Mouse (Mus musculus): ENCODE measurements around the gene Ano8.
"Not testable (repeated sequence)": the region's sequence is repeated elsewhere in the genome, so short reads cannot be mapped to it uniquely, and the experiment has no call there.

Gene Ano8

DNA sequence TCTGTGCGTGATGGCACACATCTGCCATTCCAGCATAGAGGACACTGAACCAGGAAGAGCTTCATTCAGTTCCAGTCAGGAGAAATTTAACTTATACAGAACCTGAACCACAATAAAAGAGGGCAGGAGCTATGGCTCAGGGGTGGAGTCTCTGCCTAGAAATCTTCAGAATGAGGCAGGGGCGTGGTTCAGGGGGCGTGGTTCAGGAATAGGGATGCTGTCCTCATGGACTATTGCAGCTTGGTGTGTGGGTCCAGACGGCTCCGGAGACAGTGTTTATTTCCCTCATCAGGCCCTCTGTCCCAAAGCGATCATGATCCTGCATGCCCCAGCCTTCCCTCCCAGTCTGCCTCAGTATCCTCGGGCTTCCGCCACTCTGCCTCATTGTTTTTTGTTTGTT lies 31.1 kb downstream of the Ano8 start:
- DNase-seq (ENCODE audit: low read depth, low spot score), result no peak
- Histone ChIP-seq H3K27me3 (ENCODE audit: control insufficient read depth, insufficient read depth, low read length, poor library complexity, severe bottlenecking) (no peaks in the 10 kb centered on the region), H3K36me3 (ENCODE audit: control insufficient read depth, insufficient read depth, low read length, poor library complexity, severe bottlenecking) (no peaks in the 10 kb centered on the region; the same call in 1 of the 2 replicates)

DNA sequence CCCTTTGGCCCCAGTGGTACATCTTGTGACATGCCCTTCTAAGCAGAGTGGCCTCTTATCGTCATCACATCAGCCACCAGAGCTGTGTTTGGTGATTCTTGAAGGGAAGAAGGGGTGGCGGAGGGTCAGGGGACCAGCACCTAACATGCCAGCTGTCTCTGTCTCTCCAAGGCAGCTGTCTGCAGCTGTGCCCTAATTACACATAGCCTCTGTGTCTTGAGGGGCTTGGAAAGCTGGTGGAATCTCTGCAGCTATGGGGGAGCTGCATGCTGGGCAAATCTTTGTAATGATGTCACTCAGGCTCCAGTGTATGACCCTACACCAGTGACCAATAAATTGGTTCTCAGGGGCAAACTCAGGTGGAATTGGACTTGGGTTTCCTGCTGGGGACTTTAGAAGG lies 33.1 kb downstream of the Ano8 start:
- DNase-seq (ENCODE audit: low read depth, low spot score), result no peak
- Histone ChIP-seq H3K27me3 (ENCODE audit: control insufficient read depth, insufficient read depth, low read length, poor library complexity, severe bottlenecking) (no peaks in the 10 kb centered on the region), H3K36me3 (ENCODE audit: control insufficient read depth, insufficient read depth, low read length, poor library complexity, severe bottlenecking) (no peaks in the 10 kb centered on the region)

DNA sequence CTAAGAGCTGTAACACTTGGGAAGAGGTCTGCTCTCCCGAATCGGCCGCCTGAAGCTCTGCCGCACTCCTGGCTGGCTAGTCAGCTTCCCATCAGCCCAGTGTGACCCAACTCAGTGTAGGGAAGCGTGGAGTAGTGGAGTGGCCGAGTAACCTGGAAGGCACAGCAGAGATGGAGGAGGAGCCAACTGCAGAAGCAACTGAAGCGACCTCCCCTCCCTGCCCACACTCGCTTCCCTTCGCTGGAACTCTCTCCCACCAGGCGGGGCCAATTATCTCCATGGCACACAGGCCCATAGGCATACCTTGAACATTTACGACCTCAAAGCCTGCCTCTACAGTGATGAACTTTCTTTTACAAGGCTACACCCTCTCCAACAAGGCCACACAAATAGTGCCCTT lies 34.0 kb downstream of the Ano8 start:
- no peak for DNase-seq (ENCODE audit: low read depth, low spot score)
- no peaks in the 10 kb centered on the region for H3K27me3 ChIP-seq (ENCODE audit: control insufficient read depth, insufficient read depth, low read length, poor library complexity, severe bottlenecking)
- H3K36me3 ChIP-seq (ENCODE audit: control insufficient read depth, insufficient read depth, low read length, poor library complexity, severe bottlenecking), result no peaks in the 10 kb centered on the region

DNA sequence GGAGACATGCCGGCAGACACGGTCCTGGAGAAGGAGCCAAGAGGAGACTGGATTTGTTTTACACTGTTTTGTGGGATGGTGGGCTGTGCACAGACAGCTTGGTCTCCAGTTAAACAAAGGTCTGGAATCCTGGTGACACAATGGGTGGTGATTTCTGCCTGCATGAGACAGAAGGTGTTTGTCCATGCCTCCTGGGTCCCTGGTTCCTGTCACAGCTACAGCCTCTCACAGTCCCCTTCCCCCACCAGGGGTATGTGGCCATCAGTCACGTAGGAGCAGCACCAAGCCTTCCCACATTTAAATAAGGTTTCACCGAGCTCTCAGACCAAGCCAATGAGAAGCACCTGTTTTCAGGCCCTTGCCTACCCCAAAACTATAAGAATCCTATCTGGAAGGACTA lies 34.4 kb downstream of the Ano8 start:
- no peak for DNase-seq (ENCODE audit: low read depth, low spot score)
- Histone ChIP-seq H3K36me3 (ENCODE audit: control insufficient read depth, insufficient read depth, low read length, poor library complexity, severe bottlenecking) (no peaks in the 10 kb centered on the region), H3K27me3 (ENCODE audit: control insufficient read depth, insufficient read depth, low read length, poor library complexity, severe bottlenecking) (no peaks in the 10 kb centered on the region)

DNA sequence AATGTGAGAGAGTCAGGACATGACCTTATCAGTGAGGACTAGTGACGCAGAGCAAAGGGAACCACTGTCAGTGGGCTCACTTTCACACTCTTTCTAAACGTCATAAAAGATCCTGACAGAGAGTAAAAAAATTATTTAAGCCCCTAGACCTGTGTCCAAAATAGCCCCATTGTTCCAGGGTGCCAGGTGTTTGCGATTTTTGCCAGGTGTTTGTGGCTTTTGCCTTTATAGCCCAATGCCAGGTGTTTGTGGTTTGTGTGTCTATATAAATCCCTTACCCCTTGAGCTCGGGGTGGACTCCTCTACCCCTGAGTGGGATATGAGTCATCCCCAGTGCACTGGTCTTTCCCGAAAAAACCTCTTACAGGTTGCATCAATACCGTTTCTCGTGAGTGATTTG lies 40.7 kb downstream of the Ano8 start:
- DNase-seq (ENCODE audit: low read depth, low spot score), result no peak
- no peaks in the 10 kb centered on the region for H3K36me3 ChIP-seq (ENCODE audit: control insufficient read depth, insufficient read depth, low read length, poor library complexity, severe bottlenecking)
- no peaks in the 10 kb centered on the region; the same call in 1 of the 2 replicates for H3K27me3 ChIP-seq (ENCODE audit: control insufficient read depth, insufficient read depth, low read length, poor library complexity, severe bottlenecking)

DNA sequence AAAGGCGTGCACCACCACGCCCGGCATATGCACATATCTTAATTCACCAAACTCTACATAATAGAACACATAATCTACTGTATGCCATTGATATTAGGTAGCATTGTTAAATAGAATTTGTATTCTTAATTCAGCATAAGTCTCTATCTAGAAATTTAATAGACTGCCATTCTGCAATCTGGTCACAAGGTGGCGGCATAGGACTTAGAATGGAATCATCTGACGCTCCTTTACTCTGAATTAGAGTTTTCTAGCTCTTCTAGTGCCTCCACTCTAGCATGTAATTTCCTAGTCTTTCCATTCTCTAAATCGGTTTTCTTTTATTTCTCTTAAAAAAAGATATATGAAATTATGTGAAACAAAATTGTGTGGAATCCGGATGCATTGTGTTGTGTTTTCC lies 44.4 kb downstream of the Ano8 start:
- Histone ChIP-seq H3K27me3 (ENCODE audit: control insufficient read depth, insufficient read depth, low read length, poor library complexity, severe bottlenecking) (no peaks in the 10 kb centered on the region; the same call in 1 of the 2 replicates), H3K36me3 (ENCODE audit: control insufficient read depth, insufficient read depth, low read length, poor library complexity, severe bottlenecking) (no peaks in the 10 kb centered on the region)
- peak; percentile 83 for DNase-seq (ENCODE audit: low read depth, low spot score)

DNA sequence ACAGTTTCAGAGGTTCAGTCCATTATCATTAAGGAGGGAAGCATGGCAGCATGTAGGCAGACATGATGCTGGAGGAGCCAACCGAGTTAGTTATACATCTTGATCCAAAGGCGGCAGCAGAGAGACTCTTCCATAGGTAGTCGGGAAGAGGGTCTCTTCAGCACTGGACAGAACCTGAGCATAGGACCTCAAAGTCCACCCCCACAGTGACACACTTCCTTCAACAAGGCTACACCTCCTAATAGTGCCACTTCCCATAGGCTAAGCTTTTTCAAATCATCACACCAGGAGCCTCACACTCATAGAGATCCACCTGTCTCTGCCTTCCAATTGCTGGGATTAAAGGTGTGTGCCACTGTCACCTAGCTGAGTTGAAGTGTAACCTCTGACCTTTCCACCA lies 48.7 kb downstream of the Ano8 start:
- Histone ChIP-seq H3K27me3 (ENCODE audit: control insufficient read depth, insufficient read depth, low read length, poor library complexity, severe bottlenecking) (no peaks in the 10 kb centered on the region), H3K36me3 (ENCODE audit: control insufficient read depth, insufficient read depth, low read length, poor library complexity, severe bottlenecking) (no peaks in the 10 kb centered on the region; the same call in 1 of the 2 replicates)
- no peak for DNase-seq (ENCODE audit: low read depth, low spot score)

DNA sequence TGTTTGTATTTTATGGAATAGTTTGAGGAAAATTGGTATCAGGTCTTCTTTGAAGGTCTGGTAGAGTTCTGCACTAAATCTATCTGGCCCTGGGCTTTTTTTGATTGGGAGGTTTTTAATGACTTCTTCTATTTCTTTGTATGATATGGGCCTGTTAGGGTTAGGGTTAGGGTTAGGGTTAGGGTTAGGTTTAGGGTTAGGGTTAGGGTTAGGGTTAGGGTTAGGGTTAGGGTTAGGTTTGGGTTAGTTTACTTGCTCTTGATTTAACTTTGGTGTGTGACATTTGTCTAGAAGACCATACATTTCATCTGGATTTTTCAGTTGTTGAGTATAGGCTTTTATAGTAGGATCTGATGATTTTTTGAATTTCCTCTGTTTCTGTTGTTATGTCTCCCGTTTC lies 52.8 kb downstream of the Ano8 start:
- H3K36me3 ChIP-seq (ENCODE audit: control insufficient read depth, insufficient read depth, low read length, poor library complexity, severe bottlenecking); H3K27me3 ChIP-seq (ENCODE audit: control insufficient read depth, insufficient read depth, low read length, poor library complexity, severe bottlenecking); DNase-seq (ENCODE audit: low read depth, low spot score): not testable (repeated sequence)
